Mouse (Mus musculus) kidney, postnatal 25 days (tissue): ENCODE results near the gene Gpr25.

Source experiments
- DNase-seq, 2 experiments: peaks; one replicate each; pipeline ENCODE4 v3.0.0; 2021; ENCODE audit warnings: mixed read lengths in 2 of 2

The Gpr25 gene

GRCm38 (mm10) chr1:136260635-136261238 lies at the start of gene Gpr25:
Gene Gpr25, minus strand, starts transcription at chr1:136260873.
- peak in 1 of 2 experiments; percentile 35 for DNase-seq

- DNase-seq, result no peak
Measured at GRCm38 (mm10) chr1:136309193-136309592, 48.5 kb upstream of the Gpr25 start.

- peak in 1 of 2 experiments; percentile 63 for DNase-seq
Measured at GRCm38 (mm10) chr1:136306424-136306823, 45.8 kb upstream of the Gpr25 start.

GRCm38 (mm10) chr1:136293961-136294360 lies 33.3 kb upstream of the Gpr25 start:
- no peak for DNase-seq

- no peak for DNase-seq
Measured at GRCm38 (mm10) chr1:136289803-136290202, 29.1 kb upstream of the Gpr25 start.

- DNase-seq, result no peak
Measured at GRCm38 (mm10) chr1:136277366-136277765, 16.7 kb upstream of the Gpr25 start.

GRCm38 (mm10) chr1:136268224-136268623 lies 7.6 kb upstream of the Gpr25 start:
- DNase-seq, result no peak

GRCm38 (mm10) chr1:136266127-136266526 lies 5.5 kb upstream of the Gpr25 start:
- DNase-seq, result no peak

- no peak for DNase-seq
Measured at GRCm38 (mm10) chr1:136263355-136263754, 2.7 kb upstream of the Gpr25 start.

- DNase-seq, result peak; percentile 58 to 85
Measured at GRCm38 (mm10) chr1:136259893-136260634, 609 bp downstream of the Gpr25 start.

- no peak for DNase-seq
Measured at GRCm38 (mm10) chr1:136259543-136259892, 1.2 kb downstream of the Gpr25 start.

GRCm38 (mm10) chr1:136258495-136258894 lies 2.2 kb downstream of the Gpr25 start:
- no peak for DNase-seq

GRCm38 (mm10) chr1:136255657-136256056 lies 5.0 kb downstream of the Gpr25 start:
- no peak for DNase-seq

GRCm38 (mm10) chr1:136255174-136255573 lies 5.5 kb downstream of the Gpr25 start:
- DNase-seq, result no peak

- DNase-seq, result no peak
Measured at GRCm38 (mm10) chr1:136254503-136255065, 6.1 kb downstream of the Gpr25 start.

GRCm38 (mm10) chr1:136253472-136253871 lies 7.2 kb downstream of the Gpr25 start:
- DNase-seq, result no peak

- DNase-seq, result no peak
Measured at GRCm38 (mm10) chr1:136249662-136250061, 11.0 kb downstream of the Gpr25 start.

GRCm38 (mm10) chr1:136247393-136247792 lies 13.3 kb downstream of the Gpr25 start:
- no peak for DNase-seq

GRCm38 (mm10) chr1:136244469-136244868 lies 16.2 kb downstream of the Gpr25 start:
- DNase-seq, result no peak

GRCm38 (mm10) chr1:136241801-136242200 lies 18.9 kb downstream of the Gpr25 start:
- no peak for DNase-seq

GRCm38 (mm10) chr1:136238495-136238894 lies 22.2 kb downstream of the Gpr25 start:
- no peak for DNase-seq

- DNase-seq, result no peak
Measured at GRCm38 (mm10) chr1:136234595-136235092, 26.0 kb downstream of the Gpr25 start.

- DNase-seq, result peak in 1 of 2 experiments; percentile 37
Measured at GRCm38 (mm10) chr1:136233892-136234594, 26.6 kb downstream of the Gpr25 start, which contains the start of gene Inava. Gene Inava, minus strand, starts transcription at chr1:136234264.
